Mouse (Mus musculus) gastrocnemius, adult 18-20 months (tissue): ENCODE measurements at regions not wholly inside any gene's neighbourhood (a gene's known extent, or its start where the extent isn't known, plus 50 kb on each side); places are given as distances from the start of the nearest gene placed in this dataset.

Experiments used
- DNase-seq: peaks from one replicate; pipeline ENCODE4 v3.0.0; 2021; ENCODE audit warnings: low spot score

DNA sequence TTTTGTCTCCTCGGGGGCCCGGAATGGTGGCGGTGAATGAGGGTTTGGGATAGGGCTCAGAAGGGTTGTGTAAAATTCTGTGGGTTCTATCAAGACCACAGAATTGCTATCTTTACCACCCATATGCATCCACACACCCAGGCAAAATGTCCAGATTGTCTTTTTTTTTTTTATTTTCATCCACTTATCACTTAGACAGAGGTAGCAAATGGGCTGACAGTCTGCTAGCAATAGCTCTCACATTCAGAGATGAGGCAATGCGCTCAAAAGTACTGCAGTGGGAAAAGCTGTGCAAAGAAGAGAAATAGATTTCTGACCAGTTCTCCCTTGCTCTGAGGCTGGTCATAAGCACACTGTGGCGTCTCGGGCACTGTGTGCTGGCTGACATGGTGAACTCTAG is 154.5 kb downstream of the Dad1 start:
- no peak for DNase-seq

DNA sequence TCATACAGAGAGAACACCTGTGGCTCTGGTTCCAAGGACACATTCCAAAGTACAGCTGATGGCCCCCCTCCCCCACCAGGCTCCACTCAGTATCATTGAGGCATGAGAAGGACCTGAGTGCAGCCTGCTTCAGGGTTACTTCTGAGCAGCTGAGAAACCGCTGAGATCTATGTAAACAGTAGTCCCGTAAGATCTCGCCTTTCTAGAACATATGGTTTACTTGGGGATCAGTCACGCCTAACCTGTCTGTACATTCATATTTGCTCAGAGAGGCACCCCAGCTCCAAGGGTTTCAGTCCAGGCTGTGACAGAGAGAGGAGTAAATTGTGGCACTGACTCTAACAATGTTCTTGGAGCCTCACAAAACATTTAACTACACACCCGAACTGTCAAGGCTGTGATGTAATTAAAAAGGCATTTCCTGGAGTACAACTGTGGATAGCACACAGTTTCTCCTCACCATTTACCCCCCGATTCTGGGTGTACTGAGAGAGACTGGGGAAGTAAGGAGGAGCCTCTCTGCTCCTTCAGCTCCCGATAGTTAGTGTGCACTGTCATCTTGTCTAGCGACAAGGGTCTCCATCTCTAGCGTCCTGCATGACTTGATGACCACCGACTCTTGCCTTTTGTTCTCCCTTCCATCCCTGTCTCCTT is 155.7 kb downstream of the Dad1 start:
- DNase-seq = no peak

DNA sequence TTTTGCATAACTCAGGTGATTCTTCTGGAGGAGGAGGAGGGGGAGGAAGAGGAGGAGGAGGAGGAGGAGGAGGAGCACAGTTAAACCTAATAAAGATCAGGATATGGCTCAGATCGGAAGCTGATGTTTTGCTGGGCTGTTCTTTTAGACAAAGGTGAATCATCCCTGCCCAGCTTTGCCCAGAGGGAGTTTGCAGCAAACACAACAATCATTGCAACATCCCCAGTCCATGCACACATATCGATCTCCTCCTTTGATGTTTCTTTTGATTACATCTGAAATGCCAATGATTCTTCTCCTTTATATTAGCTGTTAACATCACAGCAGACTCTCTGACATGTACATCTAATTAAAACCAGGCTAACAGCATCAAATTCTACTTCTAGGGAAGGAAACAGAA is 156.9 kb downstream of the Dad1 start:
- no peak for DNase-seq

DNA sequence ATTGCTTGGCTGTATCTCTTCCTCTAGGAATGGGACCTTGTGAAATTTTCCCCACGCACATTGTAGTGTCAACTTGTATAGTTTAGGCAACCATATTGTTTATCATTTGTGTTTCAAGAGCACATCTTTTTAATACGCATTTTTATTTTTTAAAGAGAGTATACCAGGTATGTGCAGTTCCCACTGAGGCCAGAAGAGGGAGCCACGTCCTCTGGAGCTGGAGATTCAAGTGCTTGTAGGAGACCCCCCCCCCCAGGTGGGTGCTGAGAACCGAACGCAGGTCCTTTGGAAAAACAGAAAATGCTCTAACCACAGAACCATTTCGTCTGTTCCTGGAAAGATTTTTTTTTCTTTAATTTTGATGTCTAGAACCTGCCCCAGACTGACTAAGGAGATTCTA is 161.5 kb downstream of the Dad1 start:
- no peak for DNase-seq

DNA sequence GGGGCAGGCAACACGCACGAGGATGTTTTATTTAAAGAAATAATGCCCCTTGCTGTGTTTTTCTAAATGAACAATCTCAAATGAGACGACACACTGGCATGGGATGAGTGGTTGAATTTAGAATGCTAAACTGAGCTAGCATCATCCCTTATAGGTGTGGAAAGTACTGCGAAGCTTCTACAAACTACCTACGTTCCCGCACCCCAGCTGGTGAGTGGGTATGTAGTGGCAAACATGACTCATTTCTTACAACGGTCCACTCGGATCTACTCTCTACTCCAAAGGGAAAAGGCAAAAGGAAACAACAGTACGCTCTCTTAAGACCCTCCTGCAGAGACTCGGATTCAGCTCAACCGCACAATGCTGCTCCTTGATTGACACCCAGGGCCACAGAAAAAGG is 167.2 kb downstream of the Dad1 start:
- no peak for DNase-seq

DNA sequence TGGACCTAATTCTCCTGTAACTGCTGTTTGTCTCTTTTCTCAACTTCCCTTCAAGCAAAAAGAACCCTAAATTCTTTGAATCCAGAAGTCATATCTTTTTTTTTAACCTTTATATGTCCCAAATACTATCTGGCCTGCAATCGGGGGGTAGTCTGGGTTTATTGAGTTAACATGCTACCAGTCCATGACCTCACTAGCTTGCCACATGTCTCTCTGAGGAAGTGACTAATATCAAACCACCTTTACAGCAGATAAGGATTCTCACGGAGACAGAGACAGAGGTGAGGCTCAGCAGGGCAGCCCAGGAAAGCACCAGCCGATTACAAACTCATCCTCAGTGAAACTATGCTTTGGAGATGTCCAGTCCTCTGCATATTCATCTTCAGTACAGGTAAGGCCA is 179.2 kb downstream of the Dad1 start:
- no peak for DNase-seq

DNA sequence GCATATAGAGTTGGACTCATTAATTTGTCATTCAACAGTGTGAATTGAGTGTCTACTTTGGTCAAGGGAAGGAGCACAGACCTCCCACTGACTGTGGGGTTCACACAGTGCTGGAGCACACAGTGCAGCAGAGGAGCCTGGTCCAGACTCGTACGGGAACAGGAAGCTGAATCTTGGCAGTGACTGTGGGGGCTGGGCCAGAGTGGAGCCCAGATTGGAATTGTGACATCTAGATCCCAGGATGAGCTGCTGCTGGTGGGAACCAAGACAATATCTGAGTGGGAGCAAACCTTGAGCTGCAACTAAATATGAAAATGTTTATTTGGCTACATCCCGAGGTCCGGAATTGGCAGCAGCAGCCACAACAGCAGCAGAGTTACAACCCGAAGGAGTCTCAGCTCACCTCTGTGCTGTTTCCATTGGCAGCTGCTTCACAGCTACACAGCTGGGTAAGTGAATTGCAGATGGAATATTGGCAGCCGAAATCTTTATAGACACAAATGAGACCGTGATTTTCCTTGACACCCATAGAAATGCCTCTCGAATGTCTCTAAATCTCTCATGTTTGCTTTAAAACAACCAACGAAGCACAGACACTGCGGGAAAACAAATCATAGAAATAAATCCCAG is 181.5 kb downstream of the Dad1 start:
- DNase-seq = peak; percentile 19

DNA sequence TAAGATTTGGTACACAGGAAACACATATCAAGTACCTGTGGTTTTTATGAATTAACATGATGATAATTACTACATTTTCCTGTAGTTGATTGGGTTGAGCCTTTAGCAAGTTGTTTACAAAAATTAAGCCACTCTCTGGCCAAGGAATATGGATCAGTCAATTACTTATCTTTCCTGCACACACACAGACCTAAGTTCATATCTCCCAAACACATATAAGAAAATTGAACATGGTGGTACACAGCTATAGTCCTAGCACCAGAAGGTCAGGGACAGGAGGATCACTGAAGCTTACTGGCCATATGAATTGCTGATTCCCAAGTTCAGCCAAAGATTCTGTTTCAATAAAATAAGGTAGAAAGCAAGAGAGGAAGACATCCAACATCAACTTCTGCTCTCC is 183.7 kb downstream of the Dad1 start:
- no peak for DNase-seq

DNA sequence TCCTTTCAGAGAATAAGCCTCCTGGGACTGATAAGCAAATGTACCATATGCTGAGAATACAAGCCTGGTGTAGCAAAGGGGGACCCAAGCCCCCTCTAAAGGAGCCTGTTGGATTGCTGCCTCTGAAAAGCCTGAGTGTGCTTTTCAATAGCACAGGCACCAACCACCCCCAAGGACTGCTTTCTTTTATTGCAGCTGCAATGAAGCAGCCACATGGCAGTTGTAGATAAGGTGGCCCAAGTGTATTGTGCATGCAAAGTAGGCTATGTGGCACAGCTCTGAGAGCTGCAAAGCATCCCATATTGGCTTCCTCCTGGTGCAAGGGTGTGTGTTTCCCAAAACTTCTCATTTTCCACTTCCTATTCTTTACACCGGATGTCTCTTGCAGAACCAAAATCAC is 185.2 kb downstream of the Dad1 start:
- DNase-seq = no peak

DNA sequence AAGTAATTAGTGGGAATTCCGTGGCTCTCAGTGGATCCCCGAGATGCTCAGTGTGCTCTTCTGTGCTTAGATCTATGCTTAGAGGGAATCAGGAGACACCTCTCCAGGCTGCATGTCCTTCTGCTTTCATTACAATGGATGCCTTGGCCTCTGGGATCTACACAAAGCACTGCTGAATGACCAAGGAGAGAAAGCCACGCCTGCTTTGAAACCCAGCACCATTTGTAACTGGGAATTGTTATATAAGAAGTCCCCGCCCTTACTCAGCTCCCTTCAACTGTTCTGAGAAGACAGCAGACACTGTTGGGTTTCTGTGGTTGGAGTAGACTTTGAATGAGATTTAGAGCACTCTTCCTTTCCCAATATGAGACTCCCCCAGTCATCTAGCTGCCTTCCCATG is 188.4 kb downstream of the Dad1 start:
- no peak for DNase-seq

DNA sequence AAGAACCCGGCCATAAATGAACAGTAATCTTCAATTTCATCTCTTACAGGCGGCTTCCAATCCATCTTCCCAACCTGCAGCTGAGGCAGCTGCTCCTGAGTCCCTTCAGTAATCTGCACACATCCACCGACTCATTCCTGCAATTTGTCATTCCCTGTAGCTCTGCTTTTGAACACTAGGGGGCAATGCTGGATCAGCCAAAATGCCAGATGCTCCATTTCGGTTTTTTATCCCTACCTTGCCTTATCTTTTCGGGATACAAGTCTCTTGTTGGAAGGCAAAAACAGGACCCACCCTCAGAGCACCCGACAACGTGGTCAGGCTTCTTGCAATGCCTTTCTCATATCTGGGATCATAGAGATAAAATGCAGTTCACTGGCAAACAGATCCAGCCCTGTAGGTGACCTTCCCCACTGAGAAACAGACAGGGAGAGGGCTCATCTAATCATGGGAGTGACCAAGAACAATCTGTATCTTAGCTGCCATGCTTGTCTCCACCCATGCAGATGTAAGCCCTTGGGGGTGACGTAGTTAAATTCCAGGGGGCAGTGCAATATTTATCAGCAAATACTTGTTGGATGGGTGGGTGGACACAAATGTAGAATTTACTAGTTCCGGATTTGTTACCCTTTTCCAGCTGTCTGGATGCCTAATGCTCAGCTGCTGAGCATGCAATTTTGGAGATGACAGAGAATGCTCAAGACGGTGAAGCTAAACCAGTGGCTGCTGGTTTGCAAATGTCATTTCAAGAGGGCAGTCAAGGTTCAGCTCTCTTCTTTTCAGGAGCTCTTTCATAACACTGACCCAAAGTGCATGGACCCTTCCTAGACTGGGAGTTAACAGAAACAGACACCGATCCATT is 189.1 kb downstream of the Dad1 start:
- peak; percentile 64 for DNase-seq

DNA sequence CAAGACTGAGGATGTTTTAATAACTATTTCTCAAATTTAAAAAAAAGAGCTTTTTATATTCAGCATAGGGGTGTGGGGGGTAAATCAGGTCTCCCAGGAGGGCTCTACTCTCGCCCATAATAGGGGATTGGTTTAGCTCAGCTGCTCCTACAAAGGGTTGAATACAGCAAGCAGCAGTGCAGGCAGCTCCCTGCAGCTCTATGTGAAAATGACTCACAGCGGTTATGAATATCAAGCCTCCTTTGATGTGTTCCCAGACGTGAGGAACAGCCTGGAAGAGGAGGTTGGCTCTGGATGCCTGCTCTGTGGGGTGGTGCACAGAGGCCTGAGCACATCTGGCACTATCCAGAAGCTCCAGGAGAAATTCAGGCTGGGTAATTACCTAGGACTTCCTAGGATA is 192.3 kb downstream of the Dad1 start:
- DNase-seq = no peak

DNA sequence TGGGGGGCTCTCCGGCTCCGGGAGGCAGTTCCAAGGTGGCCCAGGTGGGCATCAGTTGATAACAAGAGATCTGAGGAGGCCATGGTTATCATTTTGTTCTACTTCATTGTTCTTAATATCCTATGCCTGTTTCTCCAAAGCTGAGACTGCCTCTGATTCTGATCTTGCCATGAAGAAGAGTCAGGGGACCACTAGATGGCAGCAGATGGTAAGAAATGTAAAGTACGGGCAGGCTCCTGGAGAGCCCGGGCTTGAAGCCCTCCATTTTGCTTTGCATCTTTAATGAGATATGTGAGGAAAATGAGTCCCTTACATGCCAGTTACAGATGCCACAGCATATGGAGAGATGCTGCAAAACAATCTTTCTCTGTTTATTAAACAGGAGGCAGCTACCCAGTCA is 194.1 kb downstream of the Dad1 start:
- peak; percentile 69 for DNase-seq

DNA sequence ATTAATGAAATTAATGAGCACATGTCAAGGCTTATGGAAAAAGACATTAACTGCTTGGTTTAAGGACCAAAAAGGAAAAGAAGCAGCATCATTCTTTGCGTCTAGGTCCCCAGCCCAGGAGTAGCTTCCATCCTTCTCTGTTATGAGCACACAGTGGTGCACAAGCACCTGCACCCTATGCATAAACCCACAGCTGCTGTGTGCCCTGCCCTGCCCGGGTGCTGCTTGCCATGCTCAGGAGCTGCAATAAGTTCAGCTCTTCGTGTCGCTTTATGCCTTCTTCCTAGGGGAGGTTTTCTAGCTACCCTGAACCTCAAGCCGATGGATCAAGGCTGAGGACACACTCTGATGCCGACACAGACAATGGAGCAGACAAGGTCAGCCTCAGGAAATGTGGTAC is 194.8 kb downstream of the Dad1 start:
- DNase-seq = no peak

DNA sequence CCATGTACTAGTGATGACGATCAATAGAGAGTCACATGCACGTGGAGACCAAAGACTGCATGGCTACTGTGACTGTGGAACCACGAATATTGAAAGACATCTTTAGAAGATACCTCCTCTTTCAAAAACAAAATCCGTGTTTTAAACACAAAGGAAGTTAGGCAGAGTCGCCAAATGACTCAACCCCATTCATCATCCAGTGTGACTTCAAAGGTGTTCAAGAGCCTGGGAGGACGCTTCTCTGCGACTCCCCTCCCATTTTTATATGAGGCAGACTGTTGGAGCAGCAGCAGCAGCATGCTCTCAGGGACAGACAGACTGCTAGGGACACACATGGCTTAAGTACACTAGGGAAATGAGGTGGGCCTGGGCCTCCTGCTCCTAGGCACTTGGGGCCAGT is 197.2 kb downstream of the Dad1 start:
- no peak for DNase-seq

DNA sequence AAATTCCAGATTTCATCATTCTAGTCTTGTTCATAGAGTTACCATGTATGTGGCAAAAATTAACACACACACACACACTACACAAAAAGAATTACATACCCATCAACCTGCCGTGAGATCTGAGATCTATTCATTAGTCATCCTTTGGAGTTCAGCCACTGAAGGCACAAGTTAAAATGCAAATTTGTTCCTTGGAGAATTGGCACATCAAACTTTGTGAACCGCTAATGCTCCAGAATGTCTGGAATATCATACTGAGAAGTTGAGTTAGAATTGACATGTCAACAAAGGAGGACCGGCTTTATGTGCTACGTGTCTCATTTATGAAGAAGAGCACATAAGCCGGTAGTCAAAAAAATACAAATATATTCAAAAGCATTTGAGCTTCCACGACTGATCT is 198.5 kb downstream of the Dad1 start:
- no peak for DNase-seq

DNA sequence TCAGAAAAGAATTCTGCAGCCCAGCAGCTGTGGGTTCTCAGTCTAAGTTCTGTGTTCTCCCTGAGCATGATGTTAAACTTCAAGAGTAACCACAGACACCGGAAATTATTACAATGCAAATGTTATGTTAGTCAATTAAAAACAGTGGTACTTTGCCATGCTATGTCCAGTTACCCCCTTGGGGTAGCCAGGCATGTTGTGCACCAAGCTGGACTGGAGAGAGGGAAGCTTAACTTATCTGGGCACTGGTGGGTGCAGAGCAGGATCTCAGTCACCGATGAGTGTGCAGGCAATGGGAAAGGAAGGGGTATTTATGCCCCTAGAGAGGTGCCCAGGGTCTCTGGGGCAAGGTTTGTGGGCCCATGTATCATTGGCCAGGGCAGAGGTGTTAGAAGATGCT is 211.6 kb downstream of the Dad1 start:
- DNase-seq = no peak

DNA sequence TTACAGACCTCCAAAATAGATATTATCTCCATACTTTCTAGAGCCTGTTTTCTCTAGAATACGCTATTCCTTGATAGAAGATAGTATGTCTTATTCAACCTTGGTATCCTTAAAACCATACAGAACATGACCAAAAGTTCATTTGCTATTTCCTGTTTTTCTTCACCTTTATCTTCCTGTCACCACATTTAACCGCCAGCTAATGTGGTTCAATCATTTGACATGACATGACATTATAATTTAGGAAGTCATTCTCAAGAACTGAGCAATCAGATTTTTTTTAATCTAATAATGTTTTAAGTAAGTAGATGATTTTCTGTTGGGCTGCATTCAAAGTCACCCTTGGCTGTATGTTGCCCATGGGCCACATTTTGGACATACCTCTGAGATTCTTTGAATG is 213.3 kb downstream of the Dad1 start:
- DNase-seq = no peak

DNA sequence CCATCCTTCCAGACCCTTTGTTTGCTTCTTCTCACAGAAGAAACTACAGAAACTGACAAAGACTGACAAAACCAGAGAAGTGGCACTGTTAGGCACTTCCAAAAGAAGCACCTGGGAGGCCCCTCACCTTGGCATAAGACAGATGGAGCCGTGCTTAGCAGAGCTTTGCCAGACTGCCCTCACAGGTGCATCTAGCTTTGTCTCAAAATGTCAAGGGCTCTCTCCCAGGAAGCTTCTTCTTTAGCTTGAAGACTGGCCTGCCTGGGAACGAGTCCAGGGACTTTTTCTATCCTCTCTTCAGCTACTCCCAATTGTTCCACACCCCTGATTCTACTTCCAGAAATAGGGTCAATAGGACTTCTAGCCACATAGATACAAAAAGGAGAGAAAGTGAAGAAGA is 219.4 kb downstream of the Dad1 start:
- DNase-seq = no peak

DNA sequence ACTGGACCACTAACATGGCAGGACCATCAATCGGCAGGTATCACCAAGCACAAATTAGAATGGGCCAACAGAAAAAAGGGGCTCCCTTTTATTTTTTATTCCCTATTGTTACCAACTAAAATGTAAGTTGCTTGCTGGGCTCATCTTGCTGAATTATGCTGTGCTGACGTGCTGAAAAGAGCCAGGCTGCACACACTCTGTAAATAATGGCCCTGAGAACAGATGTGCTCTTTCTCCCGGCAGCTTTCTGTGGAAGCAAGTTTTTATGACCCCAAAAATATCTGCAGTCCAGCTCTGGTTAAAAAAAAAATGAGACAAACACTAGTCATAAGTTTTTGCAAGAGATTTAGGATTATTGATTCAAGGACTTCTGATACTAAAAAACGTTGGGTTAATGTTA is 230.4 kb downstream of the Dad1 start:
- no peak for DNase-seq

DNA sequence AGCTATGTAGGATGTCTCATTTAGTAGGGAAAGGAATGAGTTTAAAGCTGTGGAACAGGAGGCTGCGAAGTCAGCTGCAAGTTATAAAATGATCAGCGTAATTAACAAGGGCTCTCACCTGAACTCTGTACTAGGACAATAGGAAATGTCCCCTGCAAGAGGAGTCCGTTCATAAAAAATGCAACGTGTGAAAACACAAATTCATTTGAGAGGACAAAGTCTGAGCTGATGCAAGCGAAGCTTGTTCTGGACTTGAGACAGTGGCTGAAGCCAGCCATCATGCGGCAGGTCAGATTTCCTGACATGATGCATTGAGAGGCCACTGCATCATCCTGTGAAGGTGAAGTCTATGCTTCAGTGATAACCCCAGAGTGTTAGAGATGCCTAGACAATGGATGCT is 232.5 kb downstream of the Dad1 start:
- DNase-seq = no peak

DNA sequence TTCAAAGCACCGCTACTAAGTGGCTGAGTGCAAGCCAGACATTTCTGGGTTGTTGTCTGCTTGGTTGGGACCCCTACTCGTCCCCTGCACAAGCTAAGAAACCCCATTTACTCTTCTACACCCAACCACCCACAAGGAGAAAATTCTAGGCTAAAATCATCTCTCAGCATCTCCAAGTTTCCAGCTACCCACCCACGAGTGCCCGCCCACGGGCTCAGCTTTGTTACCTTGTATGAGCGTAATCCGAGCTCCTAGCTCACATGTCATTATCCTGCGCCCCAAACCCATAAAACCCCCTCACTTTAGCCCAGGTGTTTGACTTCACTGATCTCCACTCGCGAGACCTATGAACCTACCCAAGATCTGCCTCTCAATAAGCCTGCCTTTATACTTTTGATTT is 239.3 kb downstream of the Dad1 start:
- no peak for DNase-seq

DNA sequence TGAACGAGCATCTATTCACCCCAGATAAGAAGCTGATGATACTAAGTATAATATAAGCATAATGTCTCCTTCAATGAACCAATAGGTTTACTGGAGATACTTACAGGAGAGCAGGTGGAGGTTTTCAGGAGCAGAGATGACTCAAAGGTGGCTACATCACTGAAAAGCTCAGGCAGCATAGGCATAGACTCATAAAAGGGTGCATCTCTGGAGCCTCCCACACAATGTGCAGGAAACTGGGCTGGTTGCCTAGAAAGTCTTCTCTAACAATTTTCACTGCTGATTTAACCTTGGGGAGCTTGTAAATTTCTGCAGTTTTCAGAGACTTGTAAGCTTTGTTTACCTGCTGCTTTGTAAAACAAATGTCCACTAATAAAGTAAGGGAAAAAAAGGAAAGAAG is 251.8 kb downstream of the Dad1 start:
- no peak for DNase-seq
